In the genomic region with DNA sequence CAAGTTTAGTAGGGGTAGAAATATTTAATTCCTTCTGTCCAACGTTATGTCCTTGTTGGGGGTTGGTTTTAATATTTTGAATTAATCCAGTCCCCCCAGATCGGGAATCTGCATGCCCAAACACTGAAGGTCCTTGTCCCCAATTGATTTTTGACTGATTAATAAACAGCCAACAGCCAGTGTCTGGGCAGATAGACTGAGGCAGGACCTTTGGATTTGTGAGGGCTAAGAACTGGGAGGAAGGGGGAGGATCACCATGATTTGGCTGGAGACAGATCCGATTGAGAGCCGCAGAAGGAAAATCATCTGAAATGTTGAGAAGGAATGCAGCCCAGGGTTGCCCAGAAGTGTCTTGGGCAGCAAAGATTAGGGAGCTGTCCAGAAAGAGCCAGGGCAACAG, we compare ENCODE assay signal across 20 mouse cellular contexts. TPM values are rescaled to one million over a fixed set of nuclear protein-coding genes. Genes with fewer than 3 reads are reported as not detected.
DNase-seq lines count a peak whose midpoint lies in the region; TF ChIP-seq lines count a peak whose summit lies in the region.
"Had no signal": no experiment of that assay in that cellular context is flagged by ENCODE, and none has a peak within 500 bp of the region (broad histone marks: within the 10 kb centered on the region; RNA-seq: fewer than 3 reads in every experiment).

No protein-coding gene starts in this region.

- TF ChIP-seq EP300 in heart, adult 2 months (IDR thresholded peaks at IDR 0.05; ENCODE audit: insufficient read depth, low read depth, low read length): no peak

- 65% methylated on average over 4 of the region's 4 CpGs for WGBS in heart, adult 2 months
- WGBS in liver, adult 2 months: 18% methylated on average over 4 of the region's 4 CpGs

- no peaks in the 10 kb centered on the region for H3K4me1 ChIP-seq in heart, adult 2 months (ENCODE audit: control insufficient read depth, insufficient read depth, low read length)
- peaks cover 12% of the 10 kb centered on the region for H3K4me1 ChIP-seq in liver, adult 2 months (ENCODE audit: control insufficient read depth, insufficient read depth, low read length)

- peaks cover 1% of the 10 kb centered on the region; the same call in 1 of the 2 replicates for H3K27me3 ChIP-seq in heart, adult 2 months (ENCODE audit: control insufficient read depth, insufficient read depth, low read length)
- no peaks in the 10 kb centered on the region for H3K27me3 ChIP-seq in liver, adult 2 months (ENCODE audit: control insufficient read depth, insufficient read depth, low read length)
- H3K27me3 ChIP-seq: CH12.LX had no signal

- no peak for TF ChIP-seq CTCF in heart, adult 2 months (IDR thresholded peaks at IDR 0.05)
- no peak for TF ChIP-seq CTCF in liver, adult 2 months (IDR thresholded peaks at IDR 0.05; ENCODE audit: low read depth, low read length)

- DNase-seq in heart, adult 11 months: peak; percentile 81
- no peak for DNase-seq in heart, adult 2 months
- DNase-seq in liver, adult 2 months (ENCODE audit: extremely low read depth, low read depth, low spot score): peak; percentile 87
- no peak for DNase-seq in liver
- DNase-seq: adrenal gland, adult 2 months; adrenal gland, adult 8-10 months; adrenal gland, postnatal 10 days; adrenal gland, postnatal 14 days; adrenal gland, postnatal 25 days; adrenal gland, postnatal 36 days; B cell, adult 2 months; cerebellum, adult 11 months; cerebellum, adult 11-12 months; cerebellum, adult 18-20 months had no signal

- no peak overlapping the region for H3K9ac ChIP-seq in heart, adult 2 months (ENCODE audit: low read depth, low read length)
- no peak overlapping the region for H3K9ac ChIP-seq in liver, adult 2 months (ENCODE audit: low read depth, low read length)

- no peak overlapping the region for H3K27ac ChIP-seq in heart, adult 2 months
- peak overlapping the region; percentile 52; the same call in 1 of the 2 replicates for H3K27ac ChIP-seq in liver, adult 2 months (replicated peaks; ENCODE audit: insufficient read depth, low read depth, low read length)

- intact Hi-C loops in heart, adult 2 months (cut with DNase I): no loop called here

- H3K36me3 ChIP-seq in heart, adult 2 months (ENCODE audit: control insufficient read depth, insufficient read depth, low read length): no peaks in the 10 kb centered on the region
- H3K36me3 ChIP-seq in liver, adult 2 months (ENCODE audit: control insufficient read depth, insufficient read depth, low read length): no peaks in the 10 kb centered on the region
- H3K36me3 ChIP-seq: G1E had no signal

- no peak for TF ChIP-seq POLR2A in heart, adult 2 months (IDR thresholded peaks at IDR 0.05; ENCODE audit: insufficient read depth, low read depth, low read length)
- TF ChIP-seq POLR2A in liver, adult 2 months (IDR thresholded peaks at IDR 0.05; ENCODE audit: extremely low read depth, insufficient read depth, low read length): no peak

- no peaks in the 10 kb centered on the region for H3K79me2 ChIP-seq in heart, adult 2 months (replicated peaks; ENCODE audit: control insufficient read depth, insufficient read depth, low read length)
- no peaks in the 10 kb centered on the region for H3K79me2 ChIP-seq in liver, adult 2 months (ENCODE audit: control insufficient read depth, insufficient read depth, low read length)

- no peak overlapping the region for H3K4me3 ChIP-seq in heart, adult 2 months
- H3K4me3 ChIP-seq in liver, adult 2 months (ENCODE audit: insufficient read depth, low read depth, low read length): no peak overlapping the region

RNA-seq across cellular contexts. Expression of gene Adcy2, which starts 5.1 kb away (rescaled TPM):
- total RNA-seq in heart, adult 2 months (2021): under 1 TPM; 0.16 to 0.32 TPM
- polyA plus RNA-seq in heart, adult 2 months (2012; rRNA removed): 0.41 and 0.43 TPM in 2 replicates
- total RNA-seq in liver, adult 2 months (2014; rRNA removed): 0.09 and 0.40 TPM in 2 replicates
- polyA plus RNA-seq in liver, adult 2 months (2012; rRNA removed): 0.07 and 0.11 TPM in 2 replicates
- total RNA-seq: CH12.LX, MEL had no signal
- polyA plus RNA-seq: activated CD4-positive, CD25-positive, alpha-beta regulatory T cell, adult 4 months; C2C12; CD4-positive, CD25-positive, alpha-beta regulatory T cell, adult 4 months; G1E had no signal

Comparison
In these comparisons a context has a peak if more than half of its experiments do, and no peak if none do; other contexts are left out.
1. DNase-seq: peak in heart, adult 11 months (single experiment) and liver, adult 2 months (single experiment); none in heart, adult 2 months (0 of 2) and liver (single experiment).